Mouse (Mus musculus) forebrain, embryonic 15.5 days (tissue): ENCODE results near the gene Rdh8. TPM values are rescaled to one million over a fixed set of nuclear protein-coding genes. Genes with fewer than 3 reads are reported as not detected.

ENCODE experiments used
- ATAC-seq: fragments of 200-750 bp; cut with Nextera tagmentation; replicated peaks from 2 replicates; pipeline ENCODE4 v1.8.0; 2017; ENCODE audit warnings: mild to moderate bottlenecking, moderate TSS enrichment, moderate library complexity
- H3K27ac ChIP-seq: fragments of 300-500 bp; sonication (generic); replicated peaks from 2 replicates; pipeline ENCODE4 v1.5.1; 2015; ENCODE audit warnings: mild to moderate bottlenecking, inconsistent platforms
- H3K27me3 ChIP-seq: fragments of 300-500 bp; sonication (generic); 2 replicates; pipeline ENCODE4 v1.6.1; 2015; ENCODE audit warnings: inconsistent platforms
- H3K36me3 ChIP-seq: fragments of 300-500 bp; sonication (generic); 2 replicates; pipeline ENCODE4 v1.6.1; 2015; ENCODE audit warnings: mild to moderate bottlenecking, inconsistent platforms
- H3K4me1 ChIP-seq: fragments of 300-500 bp; sonication (generic); 2 replicates; pipeline ENCODE4 v1.6.1; 2015; ENCODE audit warnings: inconsistent platforms
- H3K4me2 ChIP-seq: fragments of 300-500 bp; sonication (generic); replicated peaks from 2 replicates; pipeline ENCODE4 v1.6.1; 2015; ENCODE audit warnings: mild to moderate bottlenecking, inconsistent platforms
- H3K4me3 ChIP-seq: fragments of 300-500 bp; sonication (generic); 2 replicates; pipeline ENCODE4 v1.5.1; 2015; ENCODE audit warnings: mild to moderate bottlenecking, inconsistent platforms
- H3K9ac ChIP-seq: fragments of 300-500 bp; sonication (generic); replicated peaks from 2 replicates; pipeline ENCODE4 v1.6.1; 2015; ENCODE audit warnings: mild to moderate bottlenecking, inconsistent platforms
- H3K9me3 ChIP-seq: fragments of 300-500 bp; sonication (generic); 2 replicates; pipeline ENCODE4 v1.6.1; 2016; ENCODE audit warnings: inconsistent platforms
- WGBS: fragments of 180-500 bp; shearing (Covaris S2); methylation state at CpG from one replicate; pipeline ENCODE4 v1.1.7; 2015; ENCODE audit warnings: mixed read lengths; 5-methylcytosine and 5-hydroxymethylcytosine counted together
- polyA plus RNA-seq: library from polyadenylated mRNA; unstranded; fragments of >200 nt; fragmentation: Nextera tagmentation; extraction: Ambion mirVana; gene quantifications from 2 replicates; pipeline ENCODE4 v1.2.1, GENCODE M21; 2015

Rdh8 gene
- polyA plus RNA-seq, 1 experiment from 2014 or later, result not detected

- Histone ChIP-seq H3K27me3 (peaks cover 19% of the 10 kb centered on the region), H3K36me3 (no peaks in the 10 kb centered on the region), H3K4me1 (peaks cover 12% of the 10 kb centered on the region), H3K27ac (no peak overlapping the region), H3K9ac (no peak overlapping the region), H3K4me3 (no peak overlapping the region), H3K9me3 (no peaks in the 10 kb centered on the region), H3K4me2 (no peak overlapping the region)
- WGBS, result 88% methylated on average over 12 of the region's 12 CpGs
- no peak for ATAC-seq
These were observed 55.2 kb downstream of the Rdh8 start for GRCm38 (mm10) chr9:20873521-20873920.

- no peaks in the 10 kb centered on the region for H3K36me3 ChIP-seq
- H3K9ac ChIP-seq, result no peak overlapping the region
- H3K4me1 ChIP-seq, result peaks cover 14% of the 10 kb centered on the region
- H3K4me3 ChIP-seq, result no peak overlapping the region
- WGBS, result 63% methylated on average over 23 of the region's 23 CpGs
- no peaks in the 10 kb centered on the region for H3K9me3 ChIP-seq
- H3K27me3 ChIP-seq, result peaks cover 3% of the 10 kb centered on the region; the same call in 1 of the 2 replicates
- no peak overlapping the region for H3K4me2 ChIP-seq
- ATAC-seq, result no peak
- H3K27ac ChIP-seq, result no peak overlapping the region
These were observed 56.9 kb downstream of the Rdh8 start for GRCm38 (mm10) chr9:20875021-20875790.

Other genes with a start within 250 kb of the Rdh8 start
- 46.7 and 47.4 TPM in 2 replicates for gene Zfp846, start 237.2 kb upstream of the Rdh8 start, polyA plus RNA-seq
- 510 and 551 TPM in 2 replicates for gene Ubl5, start 175.6 kb upstream of the Rdh8 start, polyA plus RNA-seq
- 16.3 and 16.4 TPM in 2 replicates for gene Fbxl12, start 173.7 kb upstream of the Rdh8 start, polyA plus RNA-seq
- 62.4 and 64.9 TPM in 2 replicates for gene Pin1, start 166.4 kb upstream of the Rdh8 start, polyA plus RNA-seq
- gene Olfm2, start 72.2 kb upstream of the Rdh8 start, polyA plus RNA-seq, result 121 and 123 TPM in 2 replicates
- 0.23 and 0.45 TPM in 2 replicates for gene Col5a3, start 3.4 kb upstream of the Rdh8 start, polyA plus RNA-seq
- gene A230050P20Rik, start 50.1 kb downstream of the Rdh8 start, polyA plus RNA-seq, result 2.9 and 3.5 TPM in 2 replicates
- 15.4 and 15.6 TPM in 2 replicates for gene Angptl6, start 61.2 kb downstream of the Rdh8 start, polyA plus RNA-seq
- 57.1 and 59.0 TPM in 2 replicates for gene Ppan, start 69.7 kb downstream of the Rdh8 start, polyA plus RNA-seq
- gene Eif3g, start 80.1 kb downstream of the Rdh8 start, polyA plus RNA-seq, result 267 and 288 TPM in 2 replicates
- gene Dnmt1, start 141.4 kb downstream of the Rdh8 start, polyA plus RNA-seq, result 80.0 and 84.6 TPM in 2 replicates
- 6.9 and 7.5 TPM in 2 replicates for gene S1pr2, start 158.3 kb downstream of the Rdh8 start, polyA plus RNA-seq
- gene Mrpl4, start 184.2 kb downstream of the Rdh8 start, polyA plus RNA-seq, result 112 and 115 TPM in 2 replicates
- gene Icam1, start 197.5 kb downstream of the Rdh8 start, polyA plus RNA-seq, result 2.8 and 3.0 TPM in 2 replicates
- gene Icam4, start 210.9 kb downstream of the Rdh8 start, polyA plus RNA-seq, result 0.25 TPM in 1 of 2 replicates, not detected in the other
- gene Icam5, start 213.6 kb downstream of the Rdh8 start, polyA plus RNA-seq, result 1.5 and 2.2 TPM in 2 replicates
- gene Zglp1, start 248.6 kb downstream of the Rdh8 start, polyA plus RNA-seq, result 0.37 and 2.2 TPM in 2 replicates